Mouse (Mus musculus): ENCODE data around the gene Gm44579.

GRCm38 (mm10) chr15:98152916-98153315 is 67.9 kb downstream of the Gm44579 start:
- TF ChIP-seq CTCF (IDR thresholded peaks at IDR 0.05; ENCODE audit: borderline replicate concordance, extremely low read depth, insufficient read depth, insufficient read length) (no peak), POLR2A (IDR thresholded peaks at IDR 0.05; ENCODE audit: borderline replicate concordance, extremely low read depth, insufficient read depth, insufficient read length, poor library complexity, severe bottlenecking) (no peak)
